Mouse (Mus musculus): ENCODE data around the gene Ints4.

Gene Ints4

GRCm38 (mm10) chr7:97549301-97549700 is 68.5 kb downstream of the Ints4 start:
- no peak for DNase-seq

DNA sequence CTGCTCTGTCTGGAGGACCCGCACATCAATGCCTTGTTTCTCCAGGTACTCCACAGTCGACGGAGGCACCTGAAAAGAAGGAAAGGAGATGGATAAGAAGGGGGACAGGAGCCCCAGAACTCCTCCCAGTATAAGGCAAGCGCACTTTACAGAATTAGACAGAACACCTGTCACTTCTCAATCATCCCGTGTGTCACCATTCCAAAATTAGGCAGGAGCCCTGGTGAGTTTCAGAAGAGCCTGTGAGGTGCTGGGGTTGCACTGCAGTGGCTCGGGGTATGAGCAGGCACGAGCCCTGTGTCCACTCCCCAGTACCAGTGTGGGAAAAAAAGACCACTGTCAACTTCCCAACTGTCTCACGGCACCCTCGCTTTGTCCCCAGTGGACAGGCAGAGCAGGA is 69.9 kb downstream of the Ints4 start:
- no peak for DNase-seq

- DNase-seq = no peak
Observed at GRCm38 (mm10) chr7:97563576-97563975, 82.8 kb downstream of the Ints4 start.

GRCm38 (mm10) chr7:97569372-97569771 is 88.6 kb downstream of the Ints4 start:
- DNase-seq = no peak

DNA sequence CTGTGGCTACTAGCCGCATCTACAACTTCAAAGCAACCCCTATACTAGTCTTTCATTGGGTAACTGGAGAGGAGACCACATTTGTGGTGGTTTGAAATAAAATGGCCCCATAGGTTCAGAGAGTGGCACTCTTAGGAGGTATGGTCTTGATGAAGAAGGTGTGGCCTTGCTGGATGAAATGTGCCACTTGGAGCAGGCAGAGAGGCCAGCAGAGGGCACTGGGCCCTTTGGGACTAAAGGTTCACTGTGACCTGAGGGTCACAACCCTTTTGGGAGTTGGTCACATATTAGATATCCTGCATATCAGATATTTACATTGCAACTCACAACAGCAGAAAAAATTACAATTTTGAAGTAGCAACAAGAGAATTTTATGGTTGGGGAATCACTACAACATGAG is 89.6 kb downstream of the Ints4 start:
- peak; percentile 22 for DNase-seq

DNA sequence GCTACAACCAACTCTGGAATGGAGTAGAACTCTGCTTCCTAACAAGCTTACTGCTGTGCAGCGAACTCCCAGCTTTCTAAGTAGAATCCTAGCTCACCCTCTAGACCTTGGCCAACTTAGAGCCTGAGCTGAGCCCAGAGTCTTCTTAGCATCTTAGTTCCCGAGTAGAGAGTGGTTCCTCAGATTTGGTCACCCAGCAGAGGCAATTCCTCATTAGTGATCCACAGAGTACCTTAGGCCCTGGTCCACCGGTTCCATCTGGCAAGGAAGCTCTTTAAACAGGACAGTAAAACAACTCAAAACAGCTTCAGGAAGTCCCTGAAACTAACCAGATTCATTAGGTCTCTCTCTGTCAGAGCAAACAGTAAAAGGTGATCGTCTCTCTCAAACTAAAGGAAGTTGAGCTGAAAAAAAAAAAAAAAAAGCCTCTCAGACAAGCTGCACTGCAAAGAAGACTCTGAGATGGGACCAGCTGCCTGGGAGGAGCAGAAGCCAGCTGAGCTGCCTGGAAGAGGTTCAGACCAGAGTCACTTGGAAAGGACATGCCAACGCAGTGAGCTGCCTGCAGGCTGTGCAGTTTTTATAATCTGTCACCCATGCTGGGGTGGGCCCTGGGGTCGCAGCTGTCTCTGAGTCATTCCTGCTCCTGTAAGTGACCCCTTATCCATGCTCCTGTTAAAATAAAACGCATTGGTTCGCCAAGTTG is 97.8 kb downstream of the Ints4 start:
- DNase-seq = peak; percentile 33

GRCm38 (mm10) chr7:97579067-97579975 is 98.6 kb downstream of the Ints4 start, which contains the start of the genes Aamdc and Rsf1:
Gene Aamdc (minus strand): TSS chr7:97579497.
Gene Rsf1 (plus strand): TSS chr7:97579889.
- DNase-seq = peak; percentile 98

- peak; percentile 62 for DNase-seq
Observed at GRCm38 (mm10) chr7:97579976-97580842, 99.5 kb downstream of the Ints4 start.

DNA sequence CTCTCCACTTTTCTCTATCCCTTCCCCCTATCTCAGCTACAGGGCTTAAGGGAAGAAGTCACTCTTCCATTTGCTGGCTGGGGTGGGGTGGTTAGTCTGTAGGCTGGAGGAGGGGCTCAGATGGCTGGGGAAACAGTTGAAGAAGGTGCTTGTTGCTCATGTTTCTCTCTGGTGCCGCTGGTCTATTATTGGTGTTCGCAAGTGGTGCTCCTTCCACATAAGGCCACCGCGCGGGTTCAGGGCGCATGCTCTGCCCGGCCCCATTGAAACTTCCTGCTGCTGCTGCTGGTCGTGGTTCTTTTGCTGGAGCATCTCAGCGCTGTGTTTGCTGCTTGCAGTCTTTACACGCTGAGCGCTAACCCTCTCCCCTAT is 100.1 kb downstream of the Ints4 start:
- DNase-seq = peak; percentile 87

DNA sequence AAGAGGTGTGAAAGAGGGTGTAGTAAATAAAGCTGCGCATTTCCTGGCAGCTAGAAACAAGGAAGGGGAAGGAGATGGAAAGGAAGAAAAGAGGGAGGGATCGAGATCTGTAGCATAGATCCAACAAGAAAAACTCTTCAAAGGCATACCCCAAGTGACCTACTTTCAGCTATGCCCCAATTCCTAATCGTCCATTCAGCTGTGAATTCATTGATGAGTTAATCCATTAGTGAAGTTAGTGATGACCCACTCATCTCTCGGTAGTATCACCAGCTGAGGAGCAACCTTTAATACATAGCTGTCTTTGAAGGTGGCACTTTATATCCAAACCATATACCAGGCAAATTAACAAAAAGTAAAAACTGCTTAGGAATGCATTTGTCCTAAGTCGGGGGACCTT is 107.8 kb downstream of the Ints4 start:
- no peak for DNase-seq

GRCm38 (mm10) chr7:97590488-97590887 is 109.7 kb downstream of the Ints4 start:
- peak; percentile 44 for DNase-seq
